Mouse (Mus musculus): ENCODE data around the gene H2-Eb1.
A peak's percentile ranks its signal among the peaks of the same experiment; 100 is the strongest.

The H2-Eb1 gene

DNA sequence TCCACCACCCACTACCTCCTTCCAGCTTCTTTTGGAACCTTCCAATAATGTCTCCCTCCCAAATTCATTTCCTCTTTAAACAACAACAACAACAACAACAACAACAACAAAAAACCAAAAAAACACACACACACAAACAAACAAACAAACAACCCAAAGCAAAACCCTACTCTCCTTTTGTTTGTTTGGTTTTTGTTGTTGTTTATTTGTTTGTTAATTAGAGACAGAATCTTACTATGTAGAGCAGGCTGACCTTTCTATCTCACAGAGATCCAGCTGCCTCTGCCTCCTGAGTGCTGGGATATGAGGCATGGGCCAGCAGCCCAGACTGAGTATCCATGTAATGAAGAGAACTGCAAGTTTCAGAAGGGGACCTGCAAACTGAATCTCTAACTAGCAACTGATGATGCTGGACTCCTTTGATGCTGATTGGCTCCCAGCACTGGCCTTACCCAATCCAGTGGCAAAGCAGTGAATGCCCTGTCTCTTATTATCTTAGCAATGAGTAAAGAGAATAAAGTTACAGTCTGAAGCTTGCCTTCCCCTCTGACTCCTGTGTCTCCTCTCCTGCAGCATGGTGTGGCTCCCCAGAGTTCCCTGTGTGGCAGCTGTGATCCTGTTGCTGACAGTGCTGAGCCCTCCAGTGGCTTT is at the start of gene H2-Eb1:
TSS of gene H2-Eb1 (plus strand) at position 488 of the 651 bp plus-strand sequence.
- peak; percentile 96 for DNase-seq

DNA sequence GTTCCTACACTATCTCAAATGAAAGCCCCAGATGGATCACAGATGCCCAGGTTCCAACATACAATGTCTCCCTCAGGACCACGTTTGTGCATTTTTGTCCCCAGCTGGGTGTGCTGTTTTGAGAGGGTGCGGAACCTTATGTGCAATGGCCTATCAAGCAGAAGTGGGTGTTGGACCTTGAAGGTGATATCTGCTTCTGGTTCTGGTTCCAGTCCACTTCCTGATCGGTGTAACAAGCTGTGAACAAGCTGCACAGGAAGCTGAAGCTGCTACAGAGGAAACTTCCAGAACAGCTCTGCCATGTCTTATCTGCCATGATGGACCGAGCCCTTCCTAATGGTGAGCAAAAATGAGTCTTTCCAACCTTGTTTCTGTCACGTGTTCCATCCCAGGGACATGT is 49.2 kb upstream of the H2-Eb1 start:
- DNase-seq: no peak

DNA sequence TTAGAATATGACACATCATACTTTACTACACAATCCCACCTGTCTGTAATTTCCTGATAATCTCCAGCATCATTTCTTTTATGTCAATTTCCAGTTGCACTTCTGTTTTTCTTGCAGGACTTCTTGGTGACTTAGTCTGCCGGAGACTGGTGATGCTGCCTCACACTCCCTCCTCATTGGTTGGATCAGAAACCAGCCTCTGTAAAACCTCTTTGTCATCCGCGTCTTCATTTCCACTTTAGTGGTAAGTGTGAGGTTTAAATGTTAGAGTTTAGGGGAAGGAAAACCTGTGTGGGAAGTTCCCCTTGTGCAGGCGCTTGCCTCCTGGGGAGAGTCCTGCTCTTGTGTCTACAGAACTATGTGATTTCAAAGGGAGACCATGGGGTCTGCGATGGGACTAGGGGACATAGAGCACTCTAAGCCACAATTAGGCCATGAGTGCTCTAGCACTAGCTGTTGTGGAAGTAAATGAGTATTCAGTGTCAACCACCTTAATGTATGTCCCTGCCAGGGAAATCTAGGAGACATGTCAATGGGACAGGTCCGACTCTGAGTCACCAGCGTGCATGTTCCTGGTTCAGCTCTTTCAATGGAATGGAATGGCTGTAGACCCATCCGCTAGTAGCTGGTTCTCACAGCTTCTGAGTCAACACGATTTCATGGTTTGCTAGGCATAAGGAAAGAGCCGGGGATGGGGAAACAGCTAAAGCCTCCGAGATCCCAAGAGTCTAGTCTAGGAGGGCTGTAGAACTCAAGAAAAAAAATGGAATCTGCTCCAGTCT is 47.9 kb upstream of the H2-Eb1 start, which contains the start of gene H2-Ab1:
TSS of gene H2-Ab1 (plus strand) at position 96 of the 782 bp plus-strand sequence.
- peak; percentile 87 for DNase-seq

DNA sequence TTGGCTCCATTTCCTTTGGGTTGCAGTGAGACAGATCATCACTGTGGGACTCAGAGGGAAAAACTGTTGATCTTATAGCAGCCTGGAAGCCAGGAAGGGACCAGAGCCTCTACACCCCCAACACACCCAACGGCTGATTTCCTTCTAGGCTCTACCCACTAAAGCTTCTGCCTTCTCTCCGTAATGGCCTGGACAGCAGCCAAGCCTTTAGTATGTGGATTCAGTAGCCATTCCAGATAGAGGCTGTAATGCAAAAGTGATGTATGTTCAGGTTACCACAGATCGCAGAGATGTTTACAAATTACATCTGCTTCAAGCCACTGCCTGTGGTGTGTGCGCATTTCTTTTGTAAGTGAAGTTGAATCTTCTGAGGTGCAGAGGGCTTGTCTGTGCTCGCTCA is 45.1 kb upstream of the H2-Eb1 start:
- no peak for DNase-seq

DNA sequence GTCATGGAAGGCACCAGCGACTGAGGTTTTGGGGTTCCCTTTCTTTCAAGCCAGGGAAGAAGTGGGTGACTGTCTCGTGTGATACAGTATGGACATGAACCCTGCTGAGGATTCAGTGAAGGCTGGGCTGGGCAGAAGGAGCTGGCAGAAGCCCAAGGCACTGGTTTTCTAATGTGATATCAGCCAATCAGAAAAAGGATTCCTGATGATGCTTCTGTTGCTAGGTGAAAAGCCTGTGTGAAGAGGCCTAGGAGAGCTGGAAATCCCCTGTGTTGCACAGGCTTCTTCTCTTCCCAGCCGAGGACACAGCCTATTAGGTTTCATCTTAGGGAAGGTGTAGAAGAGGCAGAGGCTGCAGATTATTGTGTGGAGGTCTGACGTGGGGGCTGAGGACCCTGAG is 44.2 kb upstream of the H2-Eb1 start:
- peak; percentile 94 for DNase-seq

DNA sequence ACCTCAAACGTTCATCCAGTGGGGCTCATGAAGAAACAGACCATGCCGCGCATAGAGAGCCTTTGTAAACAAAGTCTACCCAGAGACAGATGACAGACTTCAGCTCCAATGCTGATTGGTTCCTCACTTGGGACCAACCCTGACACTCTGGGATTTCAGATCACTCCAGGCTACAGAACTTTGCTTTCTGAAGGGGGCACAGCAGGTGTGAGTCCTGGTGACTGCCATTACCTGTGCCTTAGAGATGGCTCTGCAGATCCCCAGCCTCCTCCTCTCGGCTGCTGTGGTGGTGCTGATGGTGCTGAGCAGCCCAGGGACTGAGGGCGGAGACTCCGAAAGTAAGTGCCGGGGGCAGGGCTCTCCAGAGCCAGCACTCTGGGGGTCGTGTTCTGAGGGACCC is 42.6 kb upstream of the H2-Eb1 start:
- peak; percentile 88 for DNase-seq

DNA sequence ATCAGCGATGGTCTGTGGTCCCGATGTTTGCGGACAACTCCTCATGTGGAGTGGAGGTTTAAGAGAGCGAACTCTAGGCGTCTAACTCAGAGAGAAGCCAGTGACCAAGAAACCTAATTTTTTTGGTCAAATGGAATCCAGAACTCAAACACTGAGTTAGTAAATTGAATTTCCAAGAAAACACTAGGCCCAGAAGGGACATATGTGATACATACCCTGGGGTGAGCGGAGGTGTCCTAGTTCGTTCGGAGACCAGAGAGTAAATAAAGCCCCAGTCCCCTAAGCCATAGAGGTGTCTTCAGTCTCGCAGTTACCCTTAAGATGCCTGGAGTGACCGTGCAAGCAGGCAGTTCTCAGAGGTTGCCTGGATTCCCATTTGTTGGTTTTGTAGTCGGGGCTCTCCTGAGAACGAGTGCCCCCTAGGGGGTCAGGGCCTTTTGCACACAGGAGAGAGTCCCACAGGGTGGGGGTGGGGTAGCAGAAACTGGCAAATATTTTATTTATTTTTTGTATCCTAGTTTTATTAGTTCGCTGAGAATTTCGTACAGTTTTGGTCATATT is 41.8 kb upstream of the H2-Eb1 start:
- peak; percentile 30 for DNase-seq

DNA sequence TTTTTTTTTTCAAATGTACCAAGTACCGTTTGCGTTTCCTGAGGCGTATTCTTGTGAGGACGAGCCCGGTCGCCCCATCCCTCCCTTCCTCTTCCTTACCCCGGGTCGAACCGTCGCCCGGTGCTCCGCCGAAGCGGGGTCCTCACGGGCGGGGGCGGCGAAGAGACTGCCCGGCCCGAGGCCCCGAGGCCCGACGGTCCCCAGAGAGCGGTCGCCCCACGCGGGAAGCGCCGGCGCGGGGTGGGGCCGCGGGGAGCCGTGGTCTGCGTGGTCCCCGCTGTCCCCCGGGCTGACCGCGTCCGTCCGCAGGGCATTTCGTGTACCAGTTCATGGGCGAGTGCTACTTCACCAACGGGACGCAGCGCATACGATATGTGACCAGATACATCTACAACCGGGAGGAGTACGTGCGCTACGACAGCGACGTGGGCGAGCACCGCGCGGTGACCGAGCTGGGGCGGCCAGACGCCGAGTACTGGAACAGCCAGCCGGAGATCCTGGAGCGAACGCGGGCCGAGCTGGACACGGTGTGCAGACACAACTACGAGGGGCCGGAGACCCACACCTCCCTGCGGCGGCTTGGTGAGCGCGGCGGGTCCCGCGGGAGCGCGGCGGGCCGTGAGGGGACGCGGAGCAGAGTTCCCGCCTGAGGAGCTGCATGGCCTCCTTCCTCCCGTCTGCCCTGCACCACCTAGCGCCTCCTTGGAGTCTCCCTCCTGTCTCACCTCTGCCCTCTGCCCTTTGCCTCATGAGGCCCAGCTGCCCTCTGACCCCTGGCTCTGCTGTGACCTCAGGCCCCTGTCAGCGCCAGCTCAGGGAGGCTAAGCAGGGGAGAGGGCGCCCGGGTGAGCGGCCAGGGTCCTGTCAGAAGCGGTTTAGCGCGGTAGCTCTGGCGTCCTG is 41.0 kb upstream of the H2-Eb1 start:
- no peak for DNase-seq

DNA sequence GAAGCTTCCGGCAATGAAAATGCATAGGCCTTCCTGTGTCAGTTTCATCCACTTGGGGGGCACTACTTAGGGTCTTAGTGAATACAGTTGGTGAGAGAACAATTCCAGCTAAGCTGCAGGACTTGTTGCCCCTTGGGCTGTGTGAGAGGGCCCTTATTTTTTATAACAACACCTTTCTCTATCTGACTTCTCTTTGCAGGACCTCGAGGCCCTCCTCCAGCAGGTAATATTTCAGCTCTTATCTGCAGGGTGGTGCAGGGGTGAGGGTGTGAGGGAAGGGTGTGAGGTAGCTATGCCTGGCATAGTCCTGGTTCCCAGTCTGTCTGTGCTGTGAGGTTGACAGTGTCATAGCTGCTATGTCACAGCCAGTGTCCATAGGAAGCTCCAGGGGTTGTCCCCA is 37.4 kb upstream of the H2-Eb1 start:
- no peak for DNase-seq

DNA sequence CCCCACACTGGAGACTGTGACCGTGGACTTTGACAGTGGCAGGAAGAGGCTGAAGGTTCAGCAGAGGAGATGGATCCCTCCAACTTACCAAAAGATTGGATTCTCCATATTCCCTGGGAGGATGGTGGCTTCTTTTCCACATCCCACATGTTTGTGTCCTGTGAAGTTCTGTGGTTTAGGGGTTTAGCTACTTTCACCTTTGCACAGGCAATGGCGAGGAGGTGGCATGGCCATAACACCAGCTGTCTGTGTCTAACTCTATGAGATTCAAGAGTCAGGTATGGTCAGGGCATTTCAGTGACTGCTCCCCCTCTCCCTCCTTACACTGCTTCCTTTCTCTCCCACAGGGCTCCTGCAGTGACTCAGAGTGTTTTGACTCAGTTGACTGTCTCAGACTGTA is 36.9 kb upstream of the H2-Eb1 start:
- DNase-seq: no peak

DNA sequence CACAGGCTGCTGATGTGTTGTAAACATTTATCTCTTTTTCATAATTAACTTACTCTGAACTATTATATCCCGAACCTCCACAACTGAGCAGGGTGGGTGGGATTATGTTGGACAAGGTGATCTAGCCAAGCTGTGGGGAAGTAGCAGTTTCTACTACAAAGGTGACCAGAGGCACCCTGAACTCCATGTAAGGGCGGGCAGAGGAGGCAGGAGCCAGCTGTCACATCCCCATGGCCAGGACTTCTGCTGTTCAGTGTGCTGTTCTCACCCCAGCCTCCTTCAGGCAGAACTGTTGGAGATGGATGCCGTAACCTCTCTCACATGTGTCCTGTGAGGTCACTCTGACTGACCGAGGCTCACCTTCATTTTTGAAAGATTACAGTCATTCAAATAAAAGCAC is 35.9 kb upstream of the H2-Eb1 start:
- no peak for DNase-seq

DNA sequence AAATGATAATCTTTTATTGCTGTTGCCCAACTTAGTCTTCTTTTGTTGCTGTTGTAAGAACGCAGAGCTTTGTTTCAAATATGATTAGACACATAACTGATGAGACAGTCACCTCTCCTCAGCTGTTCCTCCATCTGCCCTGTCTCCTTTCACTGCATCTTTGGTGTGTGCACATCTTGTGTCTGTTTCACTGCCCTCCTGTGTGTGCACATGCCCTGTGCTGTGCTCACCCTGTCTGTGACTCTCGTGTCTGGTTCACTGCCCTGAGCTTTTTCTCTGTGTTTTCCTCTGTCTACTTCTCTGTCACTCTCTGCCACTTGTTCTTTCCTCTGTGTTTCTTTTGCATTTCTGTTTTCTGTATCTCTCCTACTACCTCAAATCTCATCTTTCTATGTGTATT is 35.4 kb upstream of the H2-Eb1 start:
- no peak for DNase-seq

DNA sequence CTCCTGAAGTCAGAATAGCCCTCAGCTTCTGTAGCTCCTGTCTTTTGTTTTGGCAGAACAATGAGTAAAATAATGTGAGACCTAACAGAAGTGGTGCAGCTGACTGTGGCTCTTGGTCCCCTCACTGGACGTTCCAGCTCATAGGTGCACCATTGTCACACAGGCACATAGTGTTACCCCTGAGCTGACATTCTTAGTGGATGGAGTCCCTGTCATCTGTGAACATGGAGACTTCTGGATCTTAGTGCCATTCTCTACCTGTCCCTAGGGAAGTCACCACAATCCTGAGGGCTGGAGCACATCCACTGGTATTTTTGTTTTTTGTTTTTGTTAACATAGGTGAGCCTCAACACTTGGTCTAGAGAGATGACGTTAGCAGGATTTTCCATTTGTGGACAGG is 34.7 kb upstream of the H2-Eb1 start:
- no peak for DNase-seq

DNA sequence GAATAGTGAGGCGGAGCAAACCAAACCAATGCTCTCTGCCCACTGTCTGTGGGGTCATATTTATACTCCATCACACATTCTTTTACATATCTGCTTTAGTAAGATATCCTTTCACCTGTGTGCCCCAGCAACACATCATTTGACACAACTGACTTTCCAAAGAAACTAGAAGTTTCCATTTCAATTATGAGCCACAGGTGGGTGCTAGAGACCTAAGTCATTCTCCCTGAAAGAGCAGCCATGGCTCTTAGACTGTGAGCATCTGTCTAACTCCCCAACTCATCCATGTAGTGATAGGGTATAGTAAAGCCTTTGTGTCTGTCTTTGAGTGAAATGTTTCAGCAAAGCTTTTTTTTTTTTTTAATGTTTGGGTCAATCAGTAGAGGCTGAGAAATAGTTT is 33.6 kb upstream of the H2-Eb1 start:
- no peak for DNase-seq

DNA sequence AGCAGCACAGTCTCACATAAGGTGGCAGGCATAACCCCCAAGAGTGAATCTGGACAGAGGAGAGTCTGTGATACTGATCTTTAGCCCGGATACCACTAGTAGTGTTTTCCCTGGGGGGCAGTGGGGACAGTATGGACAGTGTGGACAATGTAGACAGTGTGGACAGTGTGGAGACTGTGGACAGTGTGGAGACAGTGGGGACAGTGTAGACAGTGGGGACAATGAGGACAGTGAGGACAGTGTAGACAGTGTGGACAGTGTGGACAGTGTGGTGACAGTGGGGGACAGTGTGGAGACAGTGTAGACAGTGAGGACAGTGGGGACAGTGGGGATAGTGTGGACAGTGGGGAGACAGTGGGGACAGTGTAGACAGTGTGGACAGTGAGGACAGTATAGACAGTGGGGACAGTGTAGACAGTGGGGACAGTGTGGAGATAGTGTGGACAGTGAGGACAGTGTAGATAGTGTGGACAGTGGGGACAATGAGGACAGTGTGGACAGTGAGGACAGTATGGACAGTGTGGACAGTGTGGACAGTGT is 25.1 kb upstream of the H2-Eb1 start:
- DNase-seq: no peak

DNA sequence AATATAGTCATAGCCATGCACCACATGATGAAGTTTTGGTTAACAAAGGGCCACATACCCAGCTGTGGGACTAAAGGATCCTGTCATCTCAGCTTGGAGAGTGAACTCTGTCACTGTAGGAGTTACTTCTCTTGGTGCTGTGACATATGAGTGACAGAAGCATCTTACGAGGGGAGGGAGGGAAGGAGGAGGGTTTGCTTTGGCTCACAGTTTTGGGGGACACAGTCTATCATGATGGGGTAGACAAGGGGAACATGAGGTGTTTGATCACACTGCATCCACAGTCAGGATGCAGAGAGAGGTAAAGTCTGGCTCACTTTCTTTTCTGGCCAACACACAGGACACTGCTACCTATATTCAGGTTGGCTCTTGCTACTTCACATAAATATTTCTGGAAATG is 23.8 kb upstream of the H2-Eb1 start:
- no peak for DNase-seq

DNA sequence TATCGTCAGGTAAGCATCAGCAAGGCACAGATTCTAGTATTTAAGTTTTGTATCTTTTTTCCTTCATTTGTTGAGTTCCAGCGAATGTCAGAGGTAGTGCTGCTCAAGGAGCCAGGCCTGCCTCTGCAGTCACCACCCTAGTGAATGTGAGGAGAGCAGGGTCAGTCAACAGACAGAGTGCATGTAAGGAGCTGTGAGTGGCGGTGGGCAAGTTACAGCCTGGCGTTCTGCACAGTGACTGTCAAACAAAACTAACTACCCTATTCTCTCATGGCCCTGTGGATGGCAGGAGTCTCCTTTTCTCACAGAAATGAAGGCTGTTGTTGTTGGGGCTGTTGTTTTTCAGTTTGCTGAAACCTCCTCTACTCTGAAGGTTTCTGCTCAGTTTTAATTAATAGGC is 20.3 kb upstream of the H2-Eb1 start:
- no peak for DNase-seq

DNA sequence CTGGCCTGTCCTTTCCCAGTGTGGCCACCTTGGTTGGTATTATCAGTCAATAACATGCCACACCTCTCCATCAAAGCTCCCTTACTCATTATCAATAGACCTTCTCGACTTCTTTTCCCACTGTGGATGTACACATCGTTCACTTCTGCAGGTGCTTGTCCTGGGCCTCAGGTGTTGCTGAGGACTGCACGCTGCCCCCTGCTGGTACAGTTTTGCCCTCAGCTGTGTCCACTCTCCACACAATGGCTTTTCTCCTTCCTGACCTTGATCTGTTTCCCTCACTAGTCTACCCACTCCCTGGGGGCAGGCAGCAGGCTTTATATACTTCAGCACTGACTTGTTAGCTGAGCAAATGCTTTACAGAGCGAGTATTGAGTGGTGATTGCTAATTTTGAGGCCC is 19.8 kb upstream of the H2-Eb1 start:
- peak; percentile 53 for DNase-seq

DNA sequence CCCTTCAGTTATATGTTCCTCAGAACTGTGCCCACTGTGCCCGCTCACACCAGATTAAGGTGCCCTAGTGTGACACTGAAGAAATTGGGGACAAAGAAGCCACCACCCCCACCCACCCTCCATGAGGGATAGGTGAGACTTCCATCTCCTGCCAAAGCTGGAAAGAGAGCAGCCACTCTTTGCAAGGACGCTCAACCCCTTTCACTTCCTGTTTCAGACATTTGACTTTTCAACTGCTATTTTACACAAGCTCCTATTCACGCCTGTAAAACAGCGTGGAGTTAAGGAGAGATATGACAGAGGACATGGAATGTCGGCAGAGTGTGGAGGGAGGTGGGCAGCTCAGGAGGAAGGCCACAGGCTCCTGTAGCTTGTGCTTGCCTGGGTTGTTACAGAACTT is 19.2 kb upstream of the H2-Eb1 start:
- no peak for DNase-seq

DNA sequence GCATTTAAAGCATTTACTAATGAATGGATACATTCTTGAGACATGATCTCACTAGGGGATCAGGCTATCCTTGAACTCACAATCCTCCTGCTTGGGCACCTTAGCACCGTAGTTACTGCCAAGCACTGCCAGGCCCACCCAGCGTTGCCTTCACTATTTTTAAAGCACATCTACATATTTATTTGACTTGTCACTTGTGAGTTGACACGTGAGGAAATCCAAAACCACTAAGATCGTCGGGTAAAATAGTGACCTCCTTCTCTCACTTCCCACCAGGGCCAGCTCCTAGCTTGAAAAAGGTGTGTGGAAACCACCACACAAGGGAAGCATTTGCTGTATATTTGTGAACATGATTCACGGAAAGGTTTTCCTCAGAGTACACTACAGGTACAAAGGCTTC is 18.7 kb upstream of the H2-Eb1 start:
- no peak for DNase-seq

DNA sequence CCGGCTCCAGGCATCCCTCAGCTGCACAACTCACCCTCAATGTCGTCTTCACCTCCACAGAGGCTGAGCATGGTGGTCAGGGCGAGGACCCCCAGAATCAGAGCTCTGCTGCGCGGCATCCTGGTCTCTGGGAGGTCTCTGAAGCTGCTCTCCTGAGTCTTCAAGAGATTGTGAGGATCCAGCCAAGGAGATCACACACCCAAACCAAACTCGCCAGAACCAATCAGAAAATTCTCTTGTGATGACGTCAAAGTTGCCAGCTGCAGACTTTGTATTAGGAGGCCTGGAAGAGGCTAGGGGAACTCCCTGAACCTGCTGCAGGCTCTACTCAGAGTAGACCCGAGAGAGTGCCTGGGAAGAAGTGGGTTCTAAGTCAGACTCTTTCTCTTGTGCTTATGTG is 18.0 kb upstream of the H2-Eb1 start, which contains the start of gene H2-Aa:
TSS of gene H2-Aa (minus strand) at position 176 of the 400 bp plus-strand sequence.
- DNase-seq: peak; percentile 97

DNA sequence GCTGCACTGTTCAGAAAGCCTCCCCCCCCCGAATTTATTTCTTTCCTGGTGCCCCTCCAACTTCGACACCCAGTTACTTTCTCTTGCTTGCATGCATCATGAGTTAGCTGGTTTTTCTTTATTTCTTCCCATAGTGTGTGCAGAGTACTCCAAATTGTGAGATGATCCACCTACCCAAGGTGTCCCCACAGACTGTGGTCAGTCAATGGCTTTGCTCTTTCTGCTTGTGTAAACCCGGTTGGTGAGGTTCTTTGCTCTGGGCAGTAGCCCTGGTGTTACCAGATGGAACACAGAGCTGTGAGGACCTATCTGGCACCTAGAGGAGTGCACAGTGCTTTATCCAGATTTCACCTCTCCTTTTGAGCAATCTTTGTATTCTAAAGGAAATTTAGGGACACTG is 17.5 kb upstream of the H2-Eb1 start:
- no peak for DNase-seq

DNA sequence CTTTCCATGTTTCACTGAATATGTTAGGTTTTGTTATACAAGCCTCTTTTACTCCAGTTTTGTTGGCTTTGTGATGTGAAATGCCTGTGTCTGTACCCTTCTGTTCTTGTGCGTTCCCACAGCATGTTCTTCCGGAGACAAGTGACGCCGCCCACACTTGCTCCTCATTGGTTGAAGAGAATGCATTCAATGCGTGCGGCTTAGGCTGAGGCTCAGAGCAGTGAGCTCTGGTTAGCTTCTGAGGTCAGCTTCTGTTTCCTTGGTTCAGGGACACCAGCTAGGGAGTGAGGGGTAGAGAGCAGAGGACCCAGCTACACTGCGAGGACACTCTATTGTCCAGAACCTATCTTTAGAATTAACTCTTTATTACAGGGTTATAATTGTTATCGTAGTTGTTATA is 14.1 kb upstream of the H2-Eb1 start:
- DNase-seq: peak; percentile 83

All from kidney, adult 9 months (tissue).